Mouse (Mus musculus): ENCODE measurements around the gene Osm. TPM values are rescaled to one million over a fixed set of nuclear protein-coding genes. Genes with fewer than 3 reads are reported as not detected.

Osm gene
- not detected in 2 replicates for polyA plus RNA-seq (2014; fragmentation: Nextera tagmentation; extraction: Ambion mirVana)

- Histone ChIP-seq H3K9me3 (ENCODE audit: control insufficient read depth, low read length) (no peaks in the 10 kb centered on the region), H3K4me2 (no peak within 1 kb of the TSS), H3K9ac (ENCODE audit: low read length) (no peak within 1 kb of the TSS), H3K4me3 (ENCODE audit: low read depth, low read length) (no peak within 1 kb of the TSS), H3K27me3 (ENCODE audit: control insufficient read depth, insufficient read depth, low read length) (no peaks in the 10 kb centered on the region), H3K36me3 (ENCODE audit: control insufficient read depth, insufficient read depth, low read length) (no peaks in the 10 kb centered on the region), H3K27ac (ENCODE audit: low read depth, low read length) (no peak within 1 kb of the TSS), H3K4me1 (ENCODE audit: control insufficient read depth, insufficient read depth, low read length) (no peaks in the 10 kb centered on the region)
- DNase-seq (ENCODE audit: low spot score, missing footprints) (peak; percentile 49), ATAC-seq (ENCODE audit: low FRiP score) (no peak)
- WGBS, result 80% methylated on average over 16 of the region's 16 CpGs
Measured at GRCm38 (mm10) chr11:4235665-4236545, at the start of gene Osm. TSS of gene Osm (plus strand) at chr11:4236420.

GRCm38 (mm10) chr11:4186486-4187317 lies 49.5 kb upstream of the Osm start, which contains the start of gene Tbc1d10a:
TSS of gene Tbc1d10a (plus strand) at chr11:4186789.
- Histone ChIP-seq H3K4me3 (ENCODE audit: low read depth, low read length) (peak within 1 kb of the TSS; percentile 81), H3K4me1 (ENCODE audit: control insufficient read depth, insufficient read depth, low read length) (peaks cover 7% of the 10 kb centered on the region), H3K9ac (ENCODE audit: low read length) (peak within 1 kb of the TSS; percentile 87), H3K27me3 (ENCODE audit: control insufficient read depth, insufficient read depth, low read length) (no peaks in the 10 kb centered on the region), H3K27ac (ENCODE audit: low read depth, low read length) (no peak within 1 kb of the TSS), H3K36me3 (ENCODE audit: control insufficient read depth, insufficient read depth, low read length) (peaks cover 4% of the 10 kb centered on the region), H3K9me3 (ENCODE audit: control insufficient read depth, low read length) (no peaks in the 10 kb centered on the region), H3K4me2 (peak within 1 kb of the TSS; percentile 86)
- peak; percentile 100 for ATAC-seq (ENCODE audit: low FRiP score)
- DNase-seq (ENCODE audit: low spot score, missing footprints), result peak; percentile 98
- WGBS, result under 1% methylated on average over 71 of the region's 71 CpGs

GRCm38 (mm10) chr11:4187318-4187700 lies 48.9 kb upstream of the Osm start:
- Histone ChIP-seq H3K36me3 (ENCODE audit: control insufficient read depth, insufficient read depth, low read length) (peaks cover 2% of the 10 kb centered on the region; the same call in 1 of the 2 replicates), H3K27ac (ENCODE audit: low read depth, low read length) (no peak overlapping the region), H3K4me3 (ENCODE audit: low read depth, low read length) (peak overlapping the region; percentile 81), H3K27me3 (ENCODE audit: control insufficient read depth, insufficient read depth, low read length) (no peaks in the 10 kb centered on the region), H3K9me3 (ENCODE audit: control insufficient read depth, low read length) (no peaks in the 10 kb centered on the region), H3K9ac (ENCODE audit: low read length) (peak overlapping the region; percentile 87), H3K4me2 (peak overlapping the region; percentile 86), H3K4me1 (ENCODE audit: control insufficient read depth, insufficient read depth, low read length) (peaks cover 7% of the 10 kb centered on the region)
- WGBS, result 19% methylated on average over 9 of the region's 9 CpGs
- ATAC-seq (ENCODE audit: low FRiP score) (no peak), DNase-seq (ENCODE audit: low spot score, missing footprints) (no peak)

- Histone ChIP-seq H3K4me3 (ENCODE audit: low read depth, low read length) (no peak overlapping the region), H3K27ac (ENCODE audit: low read depth, low read length) (no peak overlapping the region), H3K36me3 (ENCODE audit: control insufficient read depth, insufficient read depth, low read length) (no peaks in the 10 kb centered on the region), H3K9ac (ENCODE audit: low read length) (no peak overlapping the region), H3K4me1 (ENCODE audit: control insufficient read depth, insufficient read depth, low read length) (peaks cover 7% of the 10 kb centered on the region), H3K4me2 (no peak overlapping the region), H3K9me3 (ENCODE audit: control insufficient read depth, low read length) (no peaks in the 10 kb centered on the region), H3K27me3 (ENCODE audit: control insufficient read depth, insufficient read depth, low read length) (no peaks in the 10 kb centered on the region)
- ATAC-seq (ENCODE audit: low FRiP score) (no peak), DNase-seq (ENCODE audit: low spot score, missing footprints) (peak; percentile 12)
- WGBS, result 88% methylated on average over 6 of the region's 6 CpGs
Measured at GRCm38 (mm10) chr11:4189182-4189581, 47.0 kb upstream of the Osm start.

GRCm38 (mm10) chr11:4190677-4191076 lies 45.5 kb upstream of the Osm start:
- no peak for ATAC-seq (ENCODE audit: low FRiP score)
- no peak overlapping the region for H3K4me3 ChIP-seq (ENCODE audit: low read depth, low read length)
- H3K27ac ChIP-seq (ENCODE audit: low read depth, low read length), result no peak overlapping the region
- no peaks in the 10 kb centered on the region for H3K36me3 ChIP-seq (ENCODE audit: control insufficient read depth, insufficient read depth, low read length)
- H3K9me3 ChIP-seq (ENCODE audit: control insufficient read depth, low read length), result no peaks in the 10 kb centered on the region
- H3K9ac ChIP-seq (ENCODE audit: low read length), result no peak overlapping the region
- 78% methylated on average over 3 of the region's 3 CpGs for WGBS
- no peak overlapping the region for H3K4me2 ChIP-seq
- no peaks in the 10 kb centered on the region for H3K27me3 ChIP-seq (ENCODE audit: control insufficient read depth, insufficient read depth, low read length)
- H3K4me1 ChIP-seq (ENCODE audit: control insufficient read depth, insufficient read depth, low read length), result peaks cover 7% of the 10 kb centered on the region
- no peak for DNase-seq (ENCODE audit: low spot score, missing footprints)

- Histone ChIP-seq H3K4me1 (ENCODE audit: control insufficient read depth, insufficient read depth, low read length) (peaks cover 1% of the 10 kb centered on the region), H3K9me3 (ENCODE audit: control insufficient read depth, low read length) (no peaks in the 10 kb centered on the region), H3K27ac (ENCODE audit: low read depth, low read length) (no peak overlapping the region), H3K4me2 (no peak overlapping the region), H3K27me3 (ENCODE audit: control insufficient read depth, insufficient read depth, low read length) (no peaks in the 10 kb centered on the region), H3K9ac (ENCODE audit: low read length) (no peak overlapping the region), H3K36me3 (ENCODE audit: control insufficient read depth, insufficient read depth, low read length) (no peaks in the 10 kb centered on the region), H3K4me3 (ENCODE audit: low read depth, low read length) (no peak overlapping the region)
- no peak for ATAC-seq (ENCODE audit: low FRiP score)
- 86% methylated on average over 3 of the region's 3 CpGs for WGBS
- no peak for DNase-seq (ENCODE audit: low spot score, missing footprints)
Measured at GRCm38 (mm10) chr11:4192757-4193156, 43.5 kb upstream of the Osm start.

GRCm38 (mm10) chr11:4193420-4193819 lies 42.8 kb upstream of the Osm start:
- DNase-seq (ENCODE audit: low spot score, missing footprints) (no peak), ATAC-seq (ENCODE audit: low FRiP score) (no peak)
- no peak overlapping the region for H3K4me2 ChIP-seq

GRCm38 (mm10) chr11:4195597-4196031 lies 40.6 kb upstream of the Osm start:
- DNase-seq (ENCODE audit: low spot score, missing footprints), result no peak
- H3K36me3 ChIP-seq (ENCODE audit: control insufficient read depth, insufficient read depth, low read length), result no peaks in the 10 kb centered on the region
- no peak overlapping the region for H3K9ac ChIP-seq (ENCODE audit: low read length)
- H3K27me3 ChIP-seq (ENCODE audit: control insufficient read depth, insufficient read depth, low read length), result no peaks in the 10 kb centered on the region
- no peak for ATAC-seq (ENCODE audit: low FRiP score)
- no peak overlapping the region for H3K4me3 ChIP-seq (ENCODE audit: low read depth, low read length)
- no peaks in the 10 kb centered on the region for H3K4me1 ChIP-seq (ENCODE audit: control insufficient read depth, insufficient read depth, low read length)
- H3K9me3 ChIP-seq (ENCODE audit: control insufficient read depth, low read length), result no peaks in the 10 kb centered on the region
- H3K4me2 ChIP-seq, result no peak overlapping the region
- H3K27ac ChIP-seq (ENCODE audit: low read depth, low read length), result no peak overlapping the region
- 84% methylated on average over 3 of the region's 3 CpGs for WGBS

More at GRCm38 (mm10) chr11:4193420-4193819, 42.8 kb upstream of the Osm start:
- Histone ChIP-seq H3K36me3 (ENCODE audit: control insufficient read depth, insufficient read depth, low read length) (no peaks in the 10 kb centered on the region), H3K27me3 (ENCODE audit: control insufficient read depth, insufficient read depth, low read length) (no peaks in the 10 kb centered on the region), H3K4me3 (ENCODE audit: low read depth, low read length) (no peak overlapping the region), H3K9ac (ENCODE audit: low read length) (no peak overlapping the region), H3K27ac (ENCODE audit: low read depth, low read length) (no peak overlapping the region), H3K4me1 (ENCODE audit: control insufficient read depth, insufficient read depth, low read length) (no peaks in the 10 kb centered on the region), H3K9me3 (ENCODE audit: control insufficient read depth, low read length) (no peaks in the 10 kb centered on the region)

- no peak overlapping the region for H3K4me2 ChIP-seq
- H3K9me3 ChIP-seq (ENCODE audit: control insufficient read depth, low read length), result no peaks in the 10 kb centered on the region
- H3K9ac ChIP-seq (ENCODE audit: low read length), result no peak overlapping the region
- 79% methylated on average over 8 of the region's 8 CpGs for WGBS
- H3K27me3 ChIP-seq (ENCODE audit: control insufficient read depth, insufficient read depth, low read length), result no peaks in the 10 kb centered on the region
- H3K27ac ChIP-seq (ENCODE audit: low read depth, low read length), result no peak overlapping the region
- H3K4me3 ChIP-seq (ENCODE audit: low read depth, low read length), result no peak overlapping the region
- ATAC-seq (ENCODE audit: low FRiP score) (no peak), DNase-seq (ENCODE audit: low spot score, missing footprints) (no peak)
- H3K4me1 ChIP-seq (ENCODE audit: control insufficient read depth, insufficient read depth, low read length), result no peaks in the 10 kb centered on the region
- no peaks in the 10 kb centered on the region for H3K36me3 ChIP-seq (ENCODE audit: control insufficient read depth, insufficient read depth, low read length)
Measured at GRCm38 (mm10) chr11:4196636-4197035, 39.6 kb upstream of the Osm start.
